Mouse (Mus musculus) ES-Bruce4 (cell line): Measurements from ENCODE around the gene Igsf8.

Source experiments
- CTCF ChIP-seq: IDR thresholded peaks from one replicate; pipeline ENCODE4 v1.8.1; 2011; ENCODE audit warnings: low read depth, low read length
- EP300 ChIP-seq: IDR thresholded peaks from 2 replicates; pipeline ENCODE4 v1.6.1; 2011; ENCODE audit warnings: low read depth, low read length; ENCODE audit not compliant: insufficient read depth
- POLR2A ChIP-seq: IDR thresholded peaks from one replicate; pipeline ENCODE4 v1.8.1; 2011; ENCODE audit warnings: low read length; ENCODE audit not compliant: insufficient read depth

DNA sequence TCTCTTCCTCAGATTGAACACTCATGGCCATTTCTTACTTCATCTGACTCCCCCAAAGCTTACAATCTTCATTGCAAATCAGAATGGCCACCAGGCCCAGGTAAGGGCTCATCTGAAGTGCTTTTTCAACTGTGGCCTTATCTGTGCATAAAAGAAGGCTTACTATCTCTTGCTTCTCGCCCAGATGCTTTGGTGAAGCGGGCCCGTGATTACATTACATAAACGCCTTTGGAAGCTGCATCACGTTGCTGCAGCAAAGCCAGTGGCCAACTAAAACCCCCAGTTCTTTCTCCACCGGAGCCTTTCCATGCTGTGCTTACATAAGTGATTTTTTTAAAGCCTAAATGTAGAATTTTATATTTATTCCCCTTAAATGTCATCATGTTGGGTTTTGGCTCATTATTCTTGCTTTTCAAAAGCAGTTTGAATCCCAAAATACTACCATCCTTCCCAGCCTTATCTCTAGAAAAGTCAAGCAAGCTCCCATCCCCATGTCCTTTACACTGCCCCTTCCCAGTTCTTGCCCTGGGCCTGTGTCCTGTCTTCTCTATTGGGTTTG is 62.4 kb downstream of the Igsf8 start:
- TF ChIP-seq CTCF (no peak), POLR2A (no peak), EP300 (no peak)
